8 mouse cellular contexts compared by ENCODE assay signal in the genomic region with DNA sequence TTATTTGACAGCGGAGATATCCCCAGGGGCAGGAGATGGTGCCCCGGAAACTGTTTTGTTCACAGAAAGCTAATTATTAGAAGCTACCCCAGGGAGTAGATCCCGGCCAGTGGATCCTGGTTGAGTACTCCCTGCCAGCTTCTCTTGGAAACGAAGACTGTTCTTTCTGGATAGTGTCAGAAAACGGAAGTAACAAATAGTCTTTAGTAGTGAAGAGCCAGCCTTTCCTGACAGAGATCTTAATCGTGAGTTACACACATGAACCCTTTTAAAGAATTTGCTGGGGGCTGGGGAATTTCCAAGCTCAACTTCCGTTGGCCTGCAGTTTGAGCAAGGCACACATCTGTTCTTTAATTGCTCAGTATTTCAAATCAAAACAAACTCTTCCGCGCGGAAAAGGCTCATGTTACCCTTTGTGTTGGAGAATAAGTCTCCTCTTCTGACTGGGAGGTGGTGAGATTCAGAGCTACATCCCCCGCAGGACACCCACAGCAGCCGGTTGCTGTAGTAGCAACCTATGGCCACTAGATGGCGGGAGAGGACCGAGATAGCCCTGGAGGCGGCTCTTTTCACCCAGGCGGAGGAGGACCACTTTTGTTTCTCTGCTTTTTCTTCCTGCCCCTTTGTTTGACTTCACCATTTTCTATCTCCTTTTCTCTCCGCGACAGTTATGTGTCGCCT.
DNase-seq lines count a peak whose midpoint lies in the region; ATAC-seq and TF ChIP-seq lines count a peak whose summit lies in the region.

No protein-coding gene starts in this region.

- no peak for TF ChIP-seq EP300 in ES-Bruce4 (IDR thresholded peaks at IDR 0.05; ENCODE audit: insufficient read depth, low read depth, low read length)

- no peak for TF ChIP-seq POLR2A in ES-Bruce4 (IDR thresholded peaks at IDR 0.05; ENCODE audit: insufficient read depth, low read length)

- peak; percentile 24 for DNase-seq in c-Kit-positive CD71-positive TER-119-positive erythroid progenitor cells, embryonic 14.5 days (ENCODE audit: low spot score)
- DNase-seq in heart, postnatal 10 days: peak; percentile 89 to 90
- DNase-seq in kidney, postnatal 4 days: peak; percentile 85 to 88
- DNase-seq in neural tube, embryonic 11.5 days (ENCODE audit: low spot score): peak; percentile 88

- H3K27ac ChIP-seq in ES-Bruce4 (ENCODE audit: insufficient read depth, low read length): no peak overlapping the region
- peak overlapping the region; percentile 88 for H3K27ac ChIP-seq in forebrain, embryonic 13.5 days
- no peak overlapping the region for H3K27ac ChIP-seq in liver, embryonic 15.5 days (replicated peaks)
- H3K27ac ChIP-seq in neural tube, embryonic 11.5 days (ENCODE audit: low read depth, low read length): peak overlapping the region; percentile 67; the same call in 1 of the 2 replicates
- H3K27ac ChIP-seq in stomach, embryonic 16.5 days (ENCODE audit: low read length): peak overlapping the region; percentile 48

- H3K9me3 ChIP-seq in ES-Bruce4 (replicated peaks; ENCODE audit: control insufficient read depth, insufficient read depth, low read length, poor library complexity, severe bottlenecking): no peaks in the 10 kb centered on the region
- no peaks in the 10 kb centered on the region for H3K9me3 ChIP-seq in forebrain, embryonic 13.5 days (replicated peaks)
- H3K9me3 ChIP-seq in liver, embryonic 15.5 days (replicated peaks): no peaks in the 10 kb centered on the region
- H3K9me3 ChIP-seq in neural tube, embryonic 11.5 days (ENCODE audit: control insufficient read depth, low read length): no peaks in the 10 kb centered on the region
- H3K9me3 ChIP-seq in stomach, embryonic 16.5 days (replicated peaks; ENCODE audit: control insufficient read depth, low read length): no peaks in the 10 kb centered on the region

- intact Hi-C loops in heart, postnatal 10 days (cut with DNase I): loop anchor here (1.0 to 10.0 kb wide), 6 partner anchors 243 to 1177 kb away; no protein-coding TSS in a partner anchor

- H3K9ac ChIP-seq in ES-Bruce4 (ENCODE audit: low read depth, poor library complexity, severe bottlenecking): peak overlapping the region; percentile 71
- peak overlapping the region; percentile 77 for H3K9ac ChIP-seq in forebrain, embryonic 13.5 days
- no peak overlapping the region for H3K9ac ChIP-seq in liver, embryonic 15.5 days
- H3K9ac ChIP-seq in neural tube, embryonic 11.5 days (ENCODE audit: low read length): peak overlapping the region; percentile 65
- peak overlapping the region; percentile 68 for H3K9ac ChIP-seq in stomach, embryonic 16.5 days (ENCODE audit: low read length)

- 7% methylated on average over 19 of the region's 19 CpGs for WGBS in forebrain, embryonic 13.5 days
- 10% methylated on average over 19 of the region's 19 CpGs for WGBS in liver, embryonic 15.5 days (ENCODE audit: insufficient replicate concordance)
- 9% methylated on average over 19 of the region's 19 CpGs for WGBS in neural tube, embryonic 11.5 days
- WGBS in stomach, embryonic 16.5 days: 9% methylated on average over 19 of the region's 19 CpGs

- H3K36me3 ChIP-seq in ES-Bruce4 (ENCODE audit: control insufficient read depth, insufficient read depth, low read length, poor library complexity, severe bottlenecking): no peaks in the 10 kb centered on the region
- H3K36me3 ChIP-seq in forebrain, embryonic 13.5 days (ENCODE audit: poor library complexity, severe bottlenecking): no peaks in the 10 kb centered on the region
- no peaks in the 10 kb centered on the region for H3K36me3 ChIP-seq in liver, embryonic 15.5 days (replicated peaks)
- no peaks in the 10 kb centered on the region for H3K36me3 ChIP-seq in neural tube, embryonic 11.5 days (ENCODE audit: control insufficient read depth, insufficient read depth, low read length)
- H3K36me3 ChIP-seq in stomach, embryonic 16.5 days (ENCODE audit: control insufficient read depth, insufficient read depth, low read length): no peaks in the 10 kb centered on the region

- no peaks in the 10 kb centered on the region for H3K27me3 ChIP-seq in ES-Bruce4 (ENCODE audit: control insufficient read depth, insufficient read depth, low read length, poor library complexity, severe bottlenecking)
- no peaks in the 10 kb centered on the region for H3K27me3 ChIP-seq in forebrain, embryonic 13.5 days
- peaks cover 24% of the 10 kb centered on the region for H3K27me3 ChIP-seq in liver, embryonic 15.5 days
- no peaks in the 10 kb centered on the region for H3K27me3 ChIP-seq in neural tube, embryonic 11.5 days (ENCODE audit: control insufficient read depth, insufficient read depth, low read length)
- H3K27me3 ChIP-seq in stomach, embryonic 16.5 days (ENCODE audit: control insufficient read depth, insufficient read depth, low read length): 0 out of 2 replicates have a peak, but pooled peaks cover 2% of the 10 kb centered on the region

- peak overlapping the region; percentile 57 for H3K4me3 ChIP-seq in ES-Bruce4 (ENCODE audit: low read depth, low read length)
- H3K4me3 ChIP-seq in forebrain, embryonic 13.5 days: peak overlapping the region; percentile 42
- H3K4me3 ChIP-seq in liver, embryonic 15.5 days (replicated peaks): peak overlapping the region; percentile 33
- peak overlapping the region; percentile 31 for H3K4me3 ChIP-seq in neural tube, embryonic 11.5 days (ENCODE audit: low read depth, low read length)
- H3K4me3 ChIP-seq in stomach, embryonic 16.5 days (replicated peaks; ENCODE audit: low read length): peak overlapping the region; percentile 50

- peak; percentile 89 for ATAC-seq in forebrain, embryonic 13.5 days
- ATAC-seq in liver, embryonic 15.5 days (ENCODE audit: insufficient read depth): 0 out of 2 replicates have a peak, but pooled peaks have one; percentile 25
- peak; percentile 75 for ATAC-seq in neural tube, embryonic 11.5 days (ENCODE audit: insufficient read depth, low FRiP score, low TSS enrichment)
- ATAC-seq in stomach, embryonic 16.5 days (ENCODE audit: insufficient read depth, low FRiP score): peak; percentile 82

- peak; percentile 81 for TF ChIP-seq CTCF in ES-Bruce4 (IDR thresholded peaks at IDR 0.05; ENCODE audit: low read depth, low read length)

- H3K4me1 ChIP-seq in ES-Bruce4 (ENCODE audit: control insufficient read depth, insufficient read depth, low read length): no peaks in the 10 kb centered on the region
- H3K4me1 ChIP-seq in forebrain, embryonic 13.5 days: peaks cover 31% of the 10 kb centered on the region
- no peaks in the 10 kb centered on the region; the same call in 1 of the 2 replicates for H3K4me1 ChIP-seq in liver, embryonic 15.5 days (replicated peaks)
- peaks cover 13% of the 10 kb centered on the region for H3K4me1 ChIP-seq in neural tube, embryonic 11.5 days (ENCODE audit: control insufficient read depth, insufficient read depth, low read length)
- H3K4me1 ChIP-seq in stomach, embryonic 16.5 days (ENCODE audit: control insufficient read depth, insufficient read depth, low read length): peaks cover 13% of the 10 kb centered on the region; the same call in 1 of the 2 replicates

- H3K4me2 ChIP-seq in forebrain, embryonic 13.5 days: peak overlapping the region; percentile 65
- H3K4me2 ChIP-seq in liver, embryonic 15.5 days: peak overlapping the region; percentile 55
- H3K4me2 ChIP-seq in neural tube, embryonic 11.5 days (ENCODE audit: low read depth): peak overlapping the region; percentile 56
- H3K4me2 ChIP-seq in stomach, embryonic 16.5 days (ENCODE audit: low read depth, low read length): peak overlapping the region; percentile 77

Comparison
In these comparisons a context has a peak if more than half of its experiments do, and no peak if none do; other contexts are left out.
1. H3K27ac ChIP-seq: peak in forebrain, embryonic 13.5 days (single experiment), neural tube, embryonic 11.5 days (single experiment) and stomach, embryonic 16.5 days (single experiment); none in ES-Bruce4 (single experiment) and liver, embryonic 15.5 days (single experiment).
2. DNase-seq: peak in every context shown above with its lines; median percentile 90 in heart, postnatal 10 days; 88 in neural tube, embryonic 11.5 days; 86 in kidney, postnatal 4 days; 24 in c-Kit-positive CD71-positive TER-119-positive erythroid progenitor cells, embryonic 14.5 days.
3. ATAC-seq: peak in every context shown above with its lines; median percentile 89 in forebrain, embryonic 13.5 days; 82 in stomach, embryonic 16.5 days; 75 in neural tube, embryonic 11.5 days; 25 in liver, embryonic 15.5 days.
4. Peak in every context shown above with its lines, with median percentiles within 50 percentile points of each other: H3K4me3 ChIP-seq and H3K4me2 ChIP-seq.